Mouse (Mus musculus) left cerebral cortex, postnatal 10 days (tissue): ENCODE results near the gene Rpgrip1. TPM values are rescaled to one million over a fixed set of nuclear protein-coding genes. Genes with fewer than 3 reads are reported as not detected.

Experiments
- DNase-seq, 2 experiments: peaks; one replicate each; pipeline ENCODE4 v3.0.0; 2021 to 2022; ENCODE audit warnings: low spot score in 2 of 2, mixed read lengths in 1 of 2; ENCODE audit errors: extremely low spot score in 1 of 2
- intact Hi-C: fragments of 180-260 bp; cut with DNase I; formaldehyde crosslinking; loops from one replicate; pipeline ENCODE4 v1.15.1; 2025
- total RNA-seq, 2 experiments: library from RNA; stranded (reverse); gene quantifications; 2 replicates each; pipeline ENCODE4 v1.2.3; 2021

The Rpgrip1 gene
- total RNA-seq, 2 experiments from 2014 or later, result 3.7 to 3.8 TPM

DNA sequence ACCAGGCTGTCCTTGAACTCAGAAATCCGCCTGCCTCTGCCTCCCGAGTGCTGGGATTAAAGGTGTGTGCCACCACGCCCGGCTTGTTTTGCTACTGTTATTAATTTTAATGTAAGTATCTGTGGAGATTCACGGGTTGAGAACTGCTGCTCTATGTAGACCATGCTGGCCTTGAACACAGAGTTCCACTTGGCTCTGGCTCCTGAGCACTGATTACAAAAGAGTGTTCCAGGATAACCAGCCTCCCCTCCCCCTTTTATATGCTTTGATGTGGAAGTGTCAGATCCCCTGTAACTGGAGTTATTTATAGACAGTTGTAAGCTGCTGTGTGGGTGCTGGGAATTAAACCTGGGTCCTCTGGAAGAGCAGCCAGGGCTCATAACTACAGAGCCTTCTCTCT, 6.7 kb downstream of the Rpgrip1 start:
- intact Hi-C loops, result no loop called here
- DNase-seq, result no peak

DNA sequence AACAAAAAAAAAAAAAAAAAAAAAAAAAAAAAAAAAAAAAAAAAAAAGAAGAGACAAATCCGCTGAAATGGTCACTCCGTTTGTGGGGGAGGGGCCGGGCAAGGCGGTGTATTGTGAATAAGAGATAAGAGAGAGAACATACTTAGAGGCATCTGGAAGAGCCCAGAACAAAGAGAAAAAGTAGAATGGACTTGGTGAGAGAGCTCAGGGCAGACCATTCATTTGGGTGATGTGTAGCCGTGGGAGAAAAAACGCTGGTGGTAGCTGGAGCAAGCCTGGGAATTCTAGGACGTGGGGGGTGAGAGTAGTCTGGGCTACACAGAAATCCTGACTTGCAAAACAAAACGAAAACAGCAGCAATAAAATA, 7.9 kb downstream of the Rpgrip1 start:
- intact Hi-C loops, result no loop called here
- DNase-seq, result no peak

DNA sequence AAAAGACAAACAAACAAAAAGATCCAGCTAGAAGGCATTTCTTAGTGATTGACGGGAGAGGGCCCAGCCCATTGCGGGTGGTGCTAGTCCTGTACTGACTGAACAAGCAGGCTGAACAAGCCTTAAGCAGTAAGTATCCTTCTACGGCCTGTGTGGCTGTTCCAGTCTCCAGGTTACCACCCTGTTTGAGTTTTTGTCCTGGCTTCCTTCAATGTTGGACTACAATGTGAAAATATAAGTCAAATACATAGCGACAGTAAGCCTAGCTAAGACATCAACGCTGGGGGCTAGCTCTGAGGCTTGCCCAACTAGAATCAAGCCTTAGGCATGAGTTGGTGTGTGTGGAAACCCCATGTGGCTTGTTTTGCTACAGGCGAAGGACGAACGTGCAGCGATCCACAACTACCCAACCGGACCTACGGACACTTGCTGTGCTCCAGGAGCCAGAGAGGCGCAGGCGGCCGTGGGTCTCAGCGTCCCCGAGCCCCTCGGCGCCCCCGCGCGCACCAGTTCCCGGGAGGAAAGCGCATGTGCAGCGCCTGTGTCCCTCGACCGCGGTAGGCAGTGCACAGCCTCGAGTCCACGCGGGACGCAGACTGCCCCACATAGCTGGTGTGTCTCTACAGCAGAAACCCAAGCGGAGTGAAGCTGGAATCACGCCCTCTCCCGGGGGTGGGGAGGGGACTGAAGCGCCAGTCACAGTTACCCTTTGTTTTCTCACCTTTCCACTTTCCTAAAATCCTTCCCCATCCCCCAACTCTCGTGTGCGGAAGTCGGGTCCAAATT, 8.5 kb downstream of the Rpgrip1 start:
- DNase-seq, result peak; percentile 27 to 71
- intact Hi-C loops, result no loop called here

DNA sequence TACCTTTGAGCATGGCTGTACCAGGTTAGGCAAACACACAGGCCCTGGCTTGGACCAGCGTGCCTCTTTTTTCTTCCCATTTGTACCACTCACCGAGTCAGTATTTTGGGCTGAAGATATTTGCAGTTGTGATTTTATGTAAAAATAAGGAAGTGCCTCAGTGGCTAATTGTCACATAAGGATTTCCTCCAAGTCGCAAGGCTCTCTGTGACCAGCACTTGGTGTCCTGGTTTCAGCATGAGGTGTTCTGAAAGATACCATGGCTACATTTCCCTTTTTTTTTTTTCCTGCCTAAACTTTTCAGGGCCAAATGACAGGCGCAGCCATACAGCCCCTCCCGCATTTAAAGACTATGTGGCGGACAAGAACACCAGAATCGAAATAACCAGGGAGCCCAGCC, 9.7 kb downstream of the Rpgrip1 start:
- no peak for DNase-seq
- intact Hi-C loops, result loop anchor here (5.0 kb wide), 1 partner anchor 72 kb away; no protein-coding TSS in a partner anchor

DNA sequence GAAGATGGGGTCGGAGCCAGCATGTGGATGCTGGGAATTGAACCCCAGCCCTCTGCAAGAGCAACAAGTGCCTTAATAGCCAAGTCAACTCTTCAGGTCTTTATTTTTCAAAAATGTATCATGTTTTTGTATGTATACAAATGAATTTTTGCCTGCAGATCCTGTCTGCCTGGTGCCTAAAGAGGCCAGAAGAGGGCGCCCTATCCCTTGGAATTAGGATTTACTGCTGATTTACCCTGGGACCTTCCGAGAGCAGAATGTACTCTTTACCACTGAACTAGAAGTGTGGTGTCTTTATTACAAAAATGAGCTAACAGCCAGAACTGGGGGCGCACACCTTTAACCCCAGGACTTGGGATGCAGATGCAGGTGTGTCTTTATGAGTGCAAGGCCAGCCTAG, 13.4 kb downstream of the Rpgrip1 start:
- DNase-seq, result peak; percentile 51 to 72
- intact Hi-C loops, result loop anchor here (5.0 kb wide), 1 partner anchor 68 kb away; no protein-coding TSS in a partner anchor

DNA sequence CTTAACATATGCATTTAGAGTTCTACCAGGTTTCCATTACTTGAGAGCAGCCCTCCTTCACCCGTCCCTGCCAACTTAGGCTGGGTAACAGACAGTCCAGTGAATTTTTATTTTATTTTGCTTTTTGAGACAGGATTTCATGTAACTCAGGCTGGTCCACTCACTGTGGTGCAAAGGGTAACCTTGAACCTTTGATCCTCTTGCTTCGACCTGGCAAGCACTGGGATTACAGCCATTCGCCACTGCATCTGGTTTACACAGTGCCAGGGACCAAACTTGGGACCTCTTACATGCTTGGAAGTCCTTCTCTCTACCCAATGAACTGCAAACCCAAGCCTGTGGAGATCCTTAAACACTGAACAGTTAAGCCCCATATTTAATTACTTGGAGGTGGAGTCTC, 14.1 kb downstream of the Rpgrip1 start:
- no peak for DNase-seq
- intact Hi-C loops, result loop anchor here (5.0 kb wide), 1 partner anchor 68 kb away; no protein-coding TSS in a partner anchor

DNA sequence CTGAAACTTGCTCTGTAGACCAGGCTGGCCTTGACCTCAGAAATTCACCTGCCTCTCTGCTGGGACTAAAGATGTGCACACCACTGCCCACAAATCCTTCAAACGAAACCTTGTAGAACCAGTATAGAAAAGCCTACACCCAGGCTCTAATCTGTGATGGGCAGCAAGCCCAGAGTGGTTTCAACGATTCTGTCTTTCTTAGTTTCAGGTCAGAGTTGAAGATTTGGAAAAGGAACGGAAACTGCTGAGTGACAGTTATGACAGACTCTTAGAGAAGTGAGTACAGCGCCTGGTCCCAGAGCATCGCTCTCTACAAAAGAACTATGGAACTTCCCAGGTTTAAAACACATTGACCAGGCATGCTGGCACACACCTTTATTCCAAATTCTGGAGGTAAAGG, 23.1 kb downstream of the Rpgrip1 start:
- DNase-seq, result no peak
- intact Hi-C loops, result no loop called here

DNA sequence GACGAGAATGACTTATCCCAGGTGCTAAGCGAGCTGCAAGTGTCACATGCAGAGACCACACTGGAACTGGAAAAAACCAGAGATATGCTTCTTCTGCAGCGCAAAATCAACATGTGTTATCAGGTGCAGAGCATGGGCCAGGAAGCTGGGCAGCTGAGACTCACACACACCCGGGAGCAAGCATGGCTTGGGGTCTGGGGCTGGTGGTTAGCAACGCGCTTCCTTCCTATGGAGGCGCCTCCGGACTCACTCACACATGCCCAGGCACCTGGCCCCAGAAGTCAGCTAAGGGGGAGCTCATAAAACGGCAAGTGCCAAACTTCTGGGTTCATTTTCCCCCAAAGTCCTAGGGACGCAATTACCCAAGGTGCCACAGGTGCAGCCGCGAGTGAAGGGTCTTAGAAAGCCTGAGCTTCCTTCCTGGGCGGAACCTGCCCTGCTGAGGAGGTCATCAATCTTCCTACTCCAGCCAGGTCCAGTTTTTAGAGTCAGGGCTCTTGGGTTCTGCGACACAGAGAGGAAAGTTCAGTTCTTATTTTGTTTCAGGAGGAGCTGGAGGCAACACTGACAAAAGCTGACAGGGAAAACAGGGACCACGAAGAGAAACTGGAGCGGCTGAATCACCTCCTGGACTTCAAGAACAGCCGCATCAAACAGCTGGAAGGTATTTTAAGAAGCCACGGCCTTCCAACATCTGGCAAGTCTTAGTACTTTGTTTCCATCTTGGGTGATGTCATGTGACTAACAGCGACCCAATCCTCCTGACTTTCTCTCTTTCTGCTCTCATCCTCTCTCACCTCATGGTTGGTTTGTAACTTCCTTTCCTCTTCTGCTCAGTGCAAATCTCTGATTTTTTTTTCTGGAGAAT, 30.3 kb downstream of the Rpgrip1 start:
- no peak for DNase-seq
- intact Hi-C loops, result no loop called here

DNA sequence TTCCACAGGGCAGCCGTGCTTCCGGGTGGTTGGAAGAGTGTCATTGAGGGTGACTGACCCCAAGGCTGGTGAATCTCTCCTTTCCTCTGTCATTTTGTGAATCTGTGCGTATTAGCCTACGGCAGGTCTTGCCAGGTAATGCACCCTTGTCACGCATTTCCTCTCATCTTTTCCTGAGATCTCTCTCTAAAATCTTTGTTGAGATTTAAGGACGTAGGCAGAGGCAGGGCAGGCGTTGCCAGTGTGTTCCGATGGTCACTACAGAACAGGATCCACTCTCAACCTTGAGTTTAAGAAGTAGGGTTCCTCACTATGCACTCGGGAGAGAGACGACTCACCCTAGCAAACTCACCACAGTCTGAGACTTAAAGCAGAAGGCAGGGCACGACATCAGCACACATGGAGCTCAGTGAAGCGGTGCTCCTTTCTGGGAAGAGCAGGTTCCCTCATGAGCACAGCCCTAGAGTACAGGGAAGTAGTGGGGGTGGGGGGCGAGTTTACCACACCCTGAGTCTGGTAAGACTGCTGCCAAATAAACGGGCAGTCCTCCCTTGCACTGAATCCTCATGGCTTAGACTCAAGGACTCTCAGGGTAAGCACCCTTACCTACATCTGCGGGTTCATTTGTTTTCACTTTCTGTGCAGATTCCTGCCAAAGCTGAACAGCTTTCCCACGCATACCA, 31.1 kb downstream of the Rpgrip1 start:
- DNase-seq, result no peak
- intact Hi-C loops, result no loop called here

DNA sequence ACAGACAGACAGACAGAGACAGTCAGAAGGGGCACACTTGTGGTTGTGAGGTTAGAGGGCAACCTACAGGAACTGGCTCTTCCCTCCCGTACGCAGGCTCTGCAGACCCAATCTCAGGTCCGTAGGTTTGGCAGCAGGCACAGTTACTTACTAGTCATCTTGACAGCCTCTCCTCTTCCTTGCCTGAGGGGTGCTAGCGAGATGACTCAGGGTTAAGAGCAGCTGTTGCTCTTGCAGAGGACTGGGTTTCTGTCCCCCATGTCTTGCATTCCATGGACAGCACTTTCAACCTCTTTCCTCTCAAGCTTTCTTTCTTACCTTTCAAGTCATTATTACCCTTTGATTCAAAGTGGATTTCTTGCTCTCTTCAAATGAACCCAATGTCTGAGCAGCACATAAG, 33.7 kb downstream of the Rpgrip1 start:
- intact Hi-C loops, result no loop called here
- no peak for DNase-seq

DNA sequence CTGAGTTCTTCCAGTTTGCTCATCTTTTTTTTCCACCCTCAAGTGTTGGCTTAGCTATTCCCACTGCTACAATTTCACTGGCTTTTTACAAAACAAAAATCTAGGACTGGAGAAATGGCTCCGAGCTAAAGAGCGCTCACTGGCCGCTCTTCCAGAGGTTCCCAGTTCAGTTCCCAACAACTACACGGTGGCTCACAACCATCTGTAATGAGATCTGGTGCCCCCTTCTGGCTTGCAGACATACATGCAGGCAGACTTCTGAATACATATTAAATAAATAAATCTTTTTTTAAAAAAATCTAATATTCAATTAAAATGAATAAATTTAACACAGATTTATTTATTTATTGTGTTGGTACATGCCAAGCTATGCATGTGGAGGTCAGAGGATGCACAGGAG, 36.0 kb downstream of the Rpgrip1 start:
- DNase-seq, result no peak

DNA sequence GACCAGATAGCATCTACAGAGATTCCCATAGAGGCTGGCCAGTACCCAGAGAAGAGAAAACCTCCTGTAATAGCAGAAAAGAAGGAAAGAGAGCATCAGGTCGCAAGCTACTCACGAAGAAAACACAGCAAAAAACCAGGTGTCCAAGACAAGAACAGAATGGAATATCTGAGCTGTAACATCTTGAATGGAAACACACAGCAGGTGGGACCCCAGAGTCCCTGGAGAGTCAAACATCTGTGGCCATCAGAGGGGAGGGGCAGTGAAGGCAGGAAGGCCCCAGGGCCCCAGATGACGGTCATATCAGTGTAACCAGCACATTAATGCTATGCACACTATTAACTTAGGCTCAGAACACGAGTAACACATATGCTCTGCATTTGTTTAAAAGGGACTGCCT, 39.4 kb downstream of the Rpgrip1 start:
- no peak for DNase-seq
- intact Hi-C loops, result no loop called here

More for the DNA sequence above, 36.0 kb downstream of the Rpgrip1 start:
- intact Hi-C loops, result no loop called here

DNA sequence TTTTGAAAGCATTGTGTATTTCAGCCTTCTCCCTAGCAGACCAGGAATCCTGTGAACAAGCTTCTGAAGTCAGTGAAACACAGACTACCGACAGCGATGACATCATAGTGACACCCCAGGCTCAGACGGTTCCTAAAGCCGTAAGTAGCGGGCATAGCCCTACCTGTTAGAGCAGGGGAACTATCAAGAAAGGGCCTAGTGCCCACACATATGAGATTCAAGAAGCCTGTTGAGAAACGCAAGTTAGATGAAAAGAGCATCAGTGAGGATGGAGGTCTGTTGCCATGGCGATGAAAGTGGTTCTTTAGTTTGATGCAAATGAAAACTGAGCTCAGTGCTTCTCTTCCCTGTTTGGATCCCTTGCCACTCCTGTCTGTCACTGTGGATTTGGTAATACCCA, 41.7 kb downstream of the Rpgrip1 start:
- peak in 1 of 2 experiments; percentile 49 for DNase-seq
- intact Hi-C loops, result no loop called here

DNA sequence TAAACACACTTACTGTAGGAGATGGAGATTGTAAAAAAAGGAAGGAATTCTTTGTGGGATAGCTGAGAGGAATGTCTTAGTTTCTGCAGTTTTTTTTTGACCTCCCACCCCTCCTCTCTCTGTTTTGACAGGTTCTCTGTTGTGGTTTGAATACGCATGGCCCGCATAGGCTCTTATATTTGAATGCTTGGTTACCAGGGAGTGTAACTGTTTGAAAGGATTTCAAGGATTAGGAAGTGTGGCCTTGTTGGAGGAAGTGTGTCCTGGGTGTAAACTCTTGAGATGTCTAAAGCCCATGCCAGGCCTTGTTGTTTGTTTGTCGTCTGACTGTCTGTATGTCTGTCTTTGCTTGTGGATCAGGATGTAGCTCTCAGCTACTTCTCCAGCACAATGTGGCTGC, 42.1 kb downstream of the Rpgrip1 start:
- intact Hi-C loops, result no loop called here
- DNase-seq, result no peak

DNA sequence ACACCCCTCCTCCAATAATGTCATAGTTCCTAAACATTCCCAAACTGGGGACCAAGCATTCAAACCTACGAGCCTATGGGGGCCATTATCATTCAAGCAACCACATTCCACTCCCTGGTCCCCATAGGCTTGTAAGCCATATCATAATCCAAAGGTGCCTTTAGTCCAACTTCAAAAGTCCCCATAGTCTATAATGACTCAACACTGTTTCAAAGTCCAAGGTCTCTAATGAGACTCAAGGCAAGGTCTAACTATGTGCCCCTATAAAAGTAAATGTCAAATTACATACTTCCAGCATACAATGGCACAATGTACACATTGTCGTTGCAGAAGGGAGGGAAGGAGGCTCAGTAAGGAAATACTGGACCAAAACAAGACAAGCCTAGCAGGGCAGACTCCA, 44.5 kb downstream of the Rpgrip1 start:
- intact Hi-C loops, result no loop called here
- DNase-seq, result no peak

DNA sequence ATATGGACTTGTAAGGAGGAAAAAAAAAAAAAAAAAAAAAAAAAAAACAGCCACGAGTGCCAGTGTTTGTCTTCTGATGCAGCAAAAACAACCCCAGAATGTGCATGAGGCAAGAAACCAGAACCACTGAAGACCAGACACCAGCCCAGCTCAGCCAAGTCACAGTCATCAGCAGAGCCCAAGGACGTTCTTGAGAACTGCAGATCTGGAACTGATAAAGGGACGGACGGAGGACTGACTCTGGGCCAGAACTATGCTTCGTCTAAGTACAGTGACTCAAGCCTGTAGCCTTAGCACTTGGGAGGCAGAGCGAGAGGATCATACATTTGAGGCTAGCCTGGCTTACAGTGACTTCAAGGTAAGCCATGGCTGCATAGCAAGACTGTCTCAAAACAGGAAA, 50.4 kb downstream of the Rpgrip1 start:
- intact Hi-C loops, result no loop called here
- DNase-seq, result no peak

DNA sequence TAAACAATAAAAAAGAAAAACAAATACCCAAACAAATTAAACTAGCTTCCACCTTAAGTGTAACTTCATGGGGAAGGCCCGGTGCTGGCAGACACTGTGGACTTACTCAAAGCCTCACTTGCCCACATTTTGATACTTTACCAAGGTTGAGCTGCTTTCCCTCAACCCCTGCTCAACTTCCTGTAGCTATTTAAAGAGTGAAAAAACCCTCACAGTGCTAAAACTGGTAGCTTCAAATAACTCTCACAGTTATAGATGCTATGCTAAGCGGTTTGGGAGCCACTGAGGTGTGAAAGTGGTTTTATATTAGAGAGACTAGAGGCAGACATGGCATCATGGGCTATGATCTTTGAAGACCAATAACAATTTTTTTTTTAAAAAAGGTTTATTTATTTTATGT, 56.1 kb downstream of the Rpgrip1 start:
- no peak for DNase-seq
- intact Hi-C loops, result no loop called here

DNA sequence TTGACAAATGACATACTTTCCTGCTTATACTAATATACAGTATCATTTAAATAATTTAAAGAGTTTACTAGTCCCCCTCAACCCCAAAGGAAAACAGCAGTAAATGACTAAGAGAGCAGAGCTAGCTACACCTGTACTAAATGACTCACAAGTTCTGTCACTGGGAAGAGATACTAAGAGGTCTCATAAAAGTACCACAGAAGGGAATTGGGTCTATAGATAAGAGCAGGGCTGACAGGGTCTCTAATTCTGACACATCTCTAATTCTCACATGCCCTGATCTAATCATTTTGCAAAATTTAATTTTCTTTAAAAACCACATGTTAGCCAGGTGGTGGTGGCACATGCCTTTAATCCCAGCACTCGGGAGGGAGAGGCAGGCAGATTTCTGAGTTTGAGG, 78.3 kb downstream of the Rpgrip1 start:
- DNase-seq, result no peak
- intact Hi-C loops, result no loop called here

DNA sequence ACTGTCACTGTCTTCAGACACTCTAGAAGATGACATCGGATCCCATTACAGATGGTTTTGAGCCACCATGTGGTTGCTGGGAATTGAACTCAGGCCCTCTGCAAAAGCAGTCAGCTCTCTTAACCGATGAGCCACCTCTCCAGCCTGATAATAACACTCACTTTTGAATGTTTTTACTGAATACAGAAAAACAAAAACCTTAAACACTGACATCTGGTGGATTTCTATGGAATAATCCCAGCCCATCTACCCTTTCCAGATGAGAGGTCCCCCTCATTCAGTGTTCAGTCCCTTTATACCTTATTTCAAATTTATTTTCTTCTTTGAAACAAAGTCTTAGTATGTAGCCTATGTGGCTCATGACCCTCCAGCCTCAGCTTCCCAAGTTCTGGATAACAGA, 79.0 kb downstream of the Rpgrip1 start:
- no peak for DNase-seq
- intact Hi-C loops, result no loop called here
